Mouse (Mus musculus): ENCODE measurements around the gene Gys1. TPM values are rescaled to one million over a fixed set of nuclear protein-coding genes. Genes with fewer than 3 reads are reported as not detected.
A peak's percentile ranks its signal among the peaks of the same experiment; 100 is the strongest.

Gys1 gene
- polyA plus RNA-seq, 1 experiment from 2014 or later, result 26.0 TPM

DNA sequence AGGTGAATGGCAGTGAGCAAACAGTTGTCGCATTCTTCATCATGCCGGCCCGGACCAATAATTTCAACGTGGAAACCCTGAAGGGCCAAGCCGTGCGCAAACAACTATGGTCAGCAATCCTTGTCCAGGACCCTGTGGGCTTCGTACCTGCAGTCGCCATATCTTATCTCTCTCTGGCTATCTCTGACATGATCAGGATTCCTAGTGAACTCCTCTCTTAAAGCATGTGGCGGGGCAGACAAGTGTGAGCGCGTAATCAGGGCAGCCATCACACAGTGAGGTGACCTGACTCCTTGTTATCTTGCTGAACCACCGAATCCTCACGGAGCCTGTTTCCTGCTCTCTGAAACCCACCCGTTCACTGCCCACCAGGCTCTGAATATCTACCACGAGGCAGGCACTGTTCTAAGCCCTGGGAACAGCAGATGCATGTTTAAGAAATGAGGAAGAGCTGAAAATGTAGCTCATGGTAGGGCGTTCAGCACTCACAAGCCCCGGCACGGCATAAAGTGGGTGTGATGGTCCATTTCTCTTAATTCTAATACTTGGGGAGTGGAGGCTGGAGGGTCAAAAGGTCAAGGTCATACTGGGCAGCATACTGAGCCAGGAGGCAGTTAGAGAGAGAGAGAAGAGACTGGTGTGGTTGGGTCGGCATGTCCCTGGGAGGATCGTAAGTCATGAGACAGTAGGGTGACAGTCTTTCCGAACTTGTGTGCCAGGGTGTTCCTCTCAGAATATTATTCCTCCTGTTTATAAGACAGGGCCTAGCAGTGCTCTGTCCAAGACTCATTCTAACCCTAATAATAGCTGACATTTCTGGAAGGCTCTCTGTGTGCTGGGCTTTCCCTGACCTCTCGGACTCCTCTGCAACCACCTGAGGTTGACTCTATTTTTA, 9.1 kb downstream of the Gys1 start:
- Histone ChIP-seq H3K4me3 (replicated peaks; ENCODE audit: low read depth, low read length) (no peak overlapping the region), H3K4me1 (replicated peaks; ENCODE audit: insufficient read depth, low read length) (no peaks in the 10 kb centered on the region), H3K4me2 (ENCODE audit: low read length) (no peak overlapping the region), H3K9ac (ENCODE audit: low read depth, low read length) (no peak overlapping the region), H3K9me3 (replicated peaks; ENCODE audit: low read length) (no peaks in the 10 kb centered on the region), H3K27me3 (ENCODE audit: insufficient read depth, low read length) (no peaks in the 10 kb centered on the region), H3K36me3 (ENCODE audit: insufficient read depth, low read length) (peaks cover 34% of the 10 kb centered on the region), H3K27ac (no peak overlapping the region)
- TF ChIP-seq CTCF (IDR thresholded peaks at IDR 0.05; ENCODE audit: low read depth), result no peak
- ATAC-seq (replicated peaks; ENCODE audit: low FRiP score, low read depth) (no peak), DNase-seq (ENCODE audit: low spot score) (no peak)
- 83% methylated on average over 22 of the region's 22 CpGs for WGBS

DNA sequence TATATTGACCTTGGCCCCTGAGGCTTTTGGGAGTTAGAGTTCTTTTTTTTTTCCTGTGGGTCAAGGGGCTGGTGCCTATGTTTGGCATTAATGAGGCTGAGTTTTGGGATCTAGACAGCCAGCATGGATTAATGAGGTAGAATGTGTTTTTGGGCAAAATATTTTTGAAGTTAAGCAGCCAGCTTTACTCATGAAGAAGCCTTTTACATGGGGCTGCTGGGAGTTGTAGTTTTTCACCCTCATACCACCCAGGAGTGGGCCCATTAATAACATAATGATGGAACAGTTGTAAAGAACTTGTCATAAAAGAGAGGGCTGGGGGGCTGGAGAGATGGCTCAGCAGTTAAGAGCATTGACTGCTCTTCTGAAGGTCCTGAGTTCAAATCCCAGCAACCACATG, 11.9 kb downstream of the Gys1 start:
- Histone ChIP-seq H3K4me3 (replicated peaks; ENCODE audit: low read depth, low read length) (no peak overlapping the region), H3K9me3 (replicated peaks; ENCODE audit: low read length) (no peaks in the 10 kb centered on the region), H3K9ac (ENCODE audit: low read depth, low read length) (no peak overlapping the region), H3K4me1 (replicated peaks; ENCODE audit: insufficient read depth, low read length) (no peaks in the 10 kb centered on the region), H3K4me2 (ENCODE audit: low read length) (no peak overlapping the region), H3K36me3 (ENCODE audit: insufficient read depth, low read length) (peaks cover 38% of the 10 kb centered on the region), H3K27me3 (ENCODE audit: insufficient read depth, low read length) (no peaks in the 10 kb centered on the region), H3K27ac (no peak overlapping the region)
- DNase-seq (ENCODE audit: low spot score), result no peak
- no peak for TF ChIP-seq CTCF (IDR thresholded peaks at IDR 0.05; ENCODE audit: low read depth)
- no peak for ATAC-seq (replicated peaks; ENCODE audit: low FRiP score, low read depth)

DNA sequence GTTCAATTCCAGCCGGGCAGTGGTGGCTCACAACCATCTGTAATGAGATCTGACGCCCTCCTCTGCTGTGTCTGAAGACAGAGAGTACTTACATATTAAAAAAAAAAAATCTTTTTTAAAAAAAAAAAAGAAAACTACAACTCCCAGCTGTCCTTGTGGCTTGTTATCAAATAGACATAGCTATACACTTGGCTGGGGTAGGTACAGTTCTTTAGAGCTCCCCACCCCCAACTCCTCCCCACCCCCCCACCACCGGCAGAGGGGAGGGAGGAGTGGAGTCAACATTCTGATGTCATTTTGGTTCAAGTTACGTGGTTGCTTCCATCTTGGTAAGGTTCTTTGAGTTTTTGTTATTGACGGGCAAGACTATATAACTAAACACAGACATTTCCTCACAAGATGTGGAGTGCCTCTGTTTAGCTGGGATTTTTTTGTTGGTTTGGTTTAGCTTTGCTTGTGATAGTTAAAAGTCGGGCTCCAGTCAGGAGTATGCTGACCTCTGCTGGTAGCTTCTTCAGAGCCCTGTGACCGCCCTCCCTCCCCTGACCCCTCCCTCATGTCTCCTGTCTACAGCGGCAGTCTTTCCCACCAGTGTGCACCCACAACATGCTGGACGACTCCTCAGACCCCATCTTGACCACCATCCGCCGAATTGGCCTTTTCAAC, 12.8 kb downstream of the Gys1 start:
- DNase-seq (ENCODE audit: low spot score) (peak; percentile 82), ATAC-seq (replicated peaks; ENCODE audit: low FRiP score, low read depth) (0 out of 2 replicates have a peak, but pooled peaks have one; percentile 6)
- H3K4me1 ChIP-seq (replicated peaks; ENCODE audit: insufficient read depth, low read length), result no peaks in the 10 kb centered on the region
- WGBS, result 35% methylated on average over 11 of the region's 11 CpGs
- no peaks in the 10 kb centered on the region for H3K9me3 ChIP-seq (replicated peaks; ENCODE audit: low read length)
- TF ChIP-seq CTCF (IDR thresholded peaks at IDR 0.05; ENCODE audit: low read depth), result peak; percentile 70
- no peak overlapping the region for H3K4me3 ChIP-seq (replicated peaks; ENCODE audit: low read depth, low read length)
- no peaks in the 10 kb centered on the region for H3K27me3 ChIP-seq (ENCODE audit: insufficient read depth, low read length)
- H3K27ac ChIP-seq, result peak overlapping the region; percentile 40
- H3K9ac ChIP-seq (ENCODE audit: low read depth, low read length), result no peak overlapping the region
- peaks cover 33% of the 10 kb centered on the region for H3K36me3 ChIP-seq (ENCODE audit: insufficient read depth, low read length)
- H3K4me2 ChIP-seq (ENCODE audit: low read length), result no peak overlapping the region

DNA sequence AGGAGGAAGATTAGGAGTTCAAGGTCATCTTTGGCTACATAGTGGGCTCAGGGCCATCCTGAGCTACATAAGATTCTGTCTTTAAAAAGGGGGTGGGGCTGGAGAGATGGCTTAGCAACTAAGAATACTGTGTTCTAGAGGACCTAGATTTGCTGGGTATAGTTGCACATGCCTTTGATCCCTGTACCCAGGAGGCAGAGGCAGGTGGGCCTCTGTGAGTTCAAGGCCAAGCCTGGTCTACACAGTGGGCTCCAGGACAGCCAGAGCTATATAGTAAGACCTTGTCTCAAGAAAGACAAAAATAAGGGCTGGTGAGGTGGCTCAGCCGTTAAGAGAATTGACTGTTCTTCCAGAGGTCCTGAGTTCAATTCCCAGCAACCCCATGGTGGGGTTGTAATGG, 15.3 kb downstream of the Gys1 start:
- Histone ChIP-seq H3K4me2 (ENCODE audit: low read length) (no peak overlapping the region), H3K27ac (no peak overlapping the region), H3K4me3 (replicated peaks; ENCODE audit: low read depth, low read length) (no peak overlapping the region), H3K27me3 (ENCODE audit: insufficient read depth, low read length) (no peaks in the 10 kb centered on the region), H3K9me3 (replicated peaks; ENCODE audit: low read length) (no peaks in the 10 kb centered on the region), H3K9ac (ENCODE audit: low read depth, low read length) (no peak overlapping the region), H3K4me1 (replicated peaks; ENCODE audit: insufficient read depth, low read length) (no peaks in the 10 kb centered on the region), H3K36me3 (ENCODE audit: insufficient read depth, low read length) (peaks cover 20% of the 10 kb centered on the region)
- DNase-seq (ENCODE audit: low spot score) (no peak), ATAC-seq (replicated peaks; ENCODE audit: low FRiP score, low read depth) (no peak)
- WGBS, result 88% methylated on average over 1 of the region's 1 CpGs
- no peak for TF ChIP-seq CTCF (IDR thresholded peaks at IDR 0.05; ENCODE audit: low read depth)

GRCm38 (mm10) chr7:45451344-45451982, 16.8 kb downstream of the Gys1 start:
- TF ChIP-seq CTCF (IDR thresholded peaks at IDR 0.05; ENCODE audit: low read depth), result peak; percentile 91
- Histone ChIP-seq H3K4me2 (ENCODE audit: low read length) (no peak overlapping the region), H3K4me1 (replicated peaks; ENCODE audit: insufficient read depth, low read length) (no peaks in the 10 kb centered on the region), H3K9me3 (replicated peaks; ENCODE audit: low read length) (no peaks in the 10 kb centered on the region), H3K36me3 (ENCODE audit: insufficient read depth, low read length) (peaks cover 26% of the 10 kb centered on the region; the same call in 1 of the 2 replicates), H3K9ac (ENCODE audit: low read depth, low read length) (no peak overlapping the region), H3K27ac (no peak overlapping the region), H3K27me3 (ENCODE audit: insufficient read depth, low read length) (no peaks in the 10 kb centered on the region), H3K4me3 (replicated peaks; ENCODE audit: low read depth, low read length) (no peak overlapping the region)
- peak; percentile 91 for DNase-seq (ENCODE audit: low spot score)
- peak; percentile 72 for ATAC-seq (replicated peaks; ENCODE audit: low FRiP score, low read depth)
- 58% methylated on average over 23 of the region's 23 CpGs for WGBS

DNA sequence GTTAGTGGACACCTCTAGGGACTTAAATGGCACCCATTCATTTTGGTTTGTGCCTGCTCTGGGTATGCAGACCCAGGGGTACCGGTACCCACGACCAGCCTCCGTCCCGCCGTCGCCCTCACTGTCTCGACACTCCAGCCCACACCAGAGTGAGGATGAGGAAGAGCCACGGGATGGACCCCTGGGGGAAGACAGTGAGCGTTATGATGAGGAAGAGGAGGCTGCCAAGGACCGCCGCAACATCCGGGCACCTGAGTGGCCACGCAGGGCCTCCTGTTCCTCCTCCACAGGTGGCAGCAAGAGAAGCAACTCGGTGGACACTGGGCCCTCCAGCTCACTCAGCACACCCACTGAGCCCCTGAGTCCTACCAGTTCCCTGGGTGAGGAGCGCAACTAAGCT, 20.3 kb downstream of the Gys1 start:
- H3K9me3 ChIP-seq (replicated peaks; ENCODE audit: low read length), result no peaks in the 10 kb centered on the region
- peaks cover 11% of the 10 kb centered on the region; the same call in 1 of the 2 replicates for H3K4me1 ChIP-seq (replicated peaks; ENCODE audit: insufficient read depth, low read length)
- DNase-seq (ENCODE audit: low spot score), result no peak
- H3K4me2 ChIP-seq (ENCODE audit: low read length), result no peak overlapping the region
- TF ChIP-seq CTCF (IDR thresholded peaks at IDR 0.05; ENCODE audit: low read depth), result no peak
- H3K27me3 ChIP-seq (ENCODE audit: insufficient read depth, low read length), result no peaks in the 10 kb centered on the region
- H3K4me3 ChIP-seq (replicated peaks; ENCODE audit: low read depth, low read length), result no peak overlapping the region
- peaks cover 23% of the 10 kb centered on the region; the same call in 1 of the 2 replicates for H3K36me3 ChIP-seq (ENCODE audit: insufficient read depth, low read length)
- H3K9ac ChIP-seq (ENCODE audit: low read depth, low read length), result no peak overlapping the region
- no peak for ATAC-seq (replicated peaks; ENCODE audit: low FRiP score, low read depth)
- WGBS, result 94% methylated on average over 15 of the region's 15 CpGs
- H3K27ac ChIP-seq, result no peak overlapping the region

Measured in kidney, postnatal 0 days (tissue).